Mouse (Mus musculus) hindbrain, embryonic 14.5 days (tissue): ENCODE measurements around the gene Snw1. TPM values are rescaled to one million over a fixed set of nuclear protein-coding genes. Genes with fewer than 3 reads are reported as not detected.

ENCODE experiments used
- ATAC-seq: fragments of 200-750 bp; cut with Nextera tagmentation; 2 replicates; pipeline ENCODE4 v1.8.0; 2017; ENCODE audit warnings: moderate number of reproducible peaks, mild to moderate bottlenecking, moderate TSS enrichment, moderate library complexity; ENCODE audit not compliant: low FRiP score
- DNase-seq: peaks from one replicate; pipeline ENCODE4 v3.0.0-alpha.2; 2015; ENCODE audit warnings: low spot score
- H3K27ac ChIP-seq: fragments of 300-500 bp; sonication (generic); 2 replicates; pipeline ENCODE4 v1.5.1; 2014; ENCODE audit warnings: mild to moderate bottlenecking, moderate library complexity
- H3K27me3 ChIP-seq: fragments of 300-500 bp; sonication (generic); 2 replicates; pipeline ENCODE4 v1.6.1; 2014; ENCODE audit warnings: mild to moderate bottlenecking, low read length, mixed read lengths; ENCODE audit not compliant: control insufficient read depth, insufficient read depth
- H3K36me3 ChIP-seq: fragments of 300-500 bp; sonication (generic); replicated peaks from 2 replicates; pipeline ENCODE4 v1.6.1; 2014; ENCODE audit not compliant: control insufficient read depth, insufficient read depth
- H3K4me1 ChIP-seq: fragments of 300-500 bp; sonication (generic); replicated peaks from 2 replicates; pipeline ENCODE4 v1.6.1; 2014; ENCODE audit warnings: antibody characterized with exemption, low read length, mixed read lengths; ENCODE audit not compliant: control insufficient read depth, insufficient read depth
- H3K4me2 ChIP-seq: fragments of 300-500 bp; sonication (generic); replicated peaks from 2 replicates; pipeline ENCODE4 v1.6.1; 2014; ENCODE audit warnings: mild to moderate bottlenecking, moderate library complexity
- H3K4me3 ChIP-seq: fragments of 300-500 bp; sonication (generic); replicated peaks from 2 replicates; pipeline ENCODE4 v1.5.1; 2014; ENCODE audit warnings: mild to moderate bottlenecking, low read length
- H3K9ac ChIP-seq: fragments of 300-500 bp; sonication (generic); 2 replicates; pipeline ENCODE4 v1.6.1; 2014
- H3K9me3 ChIP-seq: fragments of 300-500 bp; sonication (generic); 2 replicates; pipeline ENCODE4 v1.6.1; 2016; ENCODE audit warnings: low read length; ENCODE audit not compliant: control insufficient read depth
- WGBS: fragments of 180-500 bp; shearing (Covaris S2); extraction: QIAGEN DNeasy Blood & Tissue Kit; methylation state at CpG from one replicate; pipeline ENCODE4 v1.1.7; 2014; 5-methylcytosine and 5-hydroxymethylcytosine counted together
- polyA plus RNA-seq: library from polyadenylated mRNA; unstranded; fragments of >200 nt; fragmentation: Nextera tagmentation; extraction: Ambion mirVana; gene quantifications from 2 replicates; pipeline ENCODE4 v1.2.1, GENCODE M21; 2014

Gene Snw1
- polyA plus RNA-seq, 1 experiment from 2014 or later = 101 TPM

DNA sequence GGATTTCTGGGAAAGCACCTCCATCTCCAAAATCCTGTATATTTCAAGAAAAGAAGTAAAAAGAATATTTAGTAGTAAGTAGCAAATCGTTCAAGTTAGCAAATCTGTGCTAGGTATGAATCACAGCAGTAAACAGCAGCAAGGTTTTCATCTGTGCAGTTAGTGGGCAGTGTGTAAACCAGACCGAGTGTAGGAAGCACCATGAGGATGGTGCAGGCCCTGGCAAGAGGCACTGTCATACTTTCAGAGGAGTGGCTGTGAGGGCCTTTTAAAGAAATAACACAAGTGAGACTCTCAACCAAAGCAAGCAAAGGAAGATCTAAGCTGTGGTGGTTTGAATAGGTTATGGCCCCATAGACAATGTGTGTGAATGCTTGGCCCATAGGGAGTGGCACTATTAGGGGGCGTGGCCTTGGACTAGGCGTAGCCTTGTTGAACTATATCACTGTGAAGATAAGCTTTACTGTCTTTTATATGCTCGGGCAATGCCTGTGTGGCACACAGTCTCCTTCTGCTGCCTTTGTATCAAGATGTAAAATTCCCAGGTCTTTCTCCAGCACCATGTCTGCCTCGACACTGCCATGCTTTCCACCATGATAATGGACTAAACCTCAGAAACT is 7.3 kb downstream of the Snw1 start:
- Histone ChIP-seq H3K4me1 (no peaks in the 10 kb centered on the region), H3K9me3 (no peaks in the 10 kb centered on the region), H3K9ac (no peak overlapping the region), H3K4me3 (no peak overlapping the region), H3K27ac (no peak overlapping the region), H3K27me3 (no peaks in the 10 kb centered on the region), H3K4me2 (no peak overlapping the region), H3K36me3 (peaks cover 72% of the 10 kb centered on the region)
- DNase-seq (no peak), ATAC-seq (no peak)
- WGBS = 94% methylated on average over 6 of the region's 6 CpGs

DNA sequence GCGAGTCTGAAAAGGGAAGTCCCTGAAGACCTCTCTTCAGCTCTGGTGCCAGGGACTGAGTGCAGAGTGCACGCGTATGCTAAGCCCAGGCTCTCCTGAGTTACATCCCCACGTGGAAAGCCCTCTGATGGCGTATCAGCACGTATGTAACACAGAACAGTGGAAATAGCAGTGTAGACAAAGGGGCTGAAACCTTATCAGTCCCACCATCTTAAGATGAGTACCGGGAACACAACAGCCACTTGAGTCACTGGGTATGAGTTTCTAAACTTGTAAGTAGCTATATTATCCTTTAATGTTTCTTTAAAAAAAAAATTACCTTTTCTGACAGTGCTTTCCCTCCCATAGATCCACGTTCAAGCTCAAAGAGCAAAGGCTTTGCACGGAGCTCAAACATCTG is 22.6 kb downstream of the Snw1 start:
- H3K4me1 ChIP-seq = peaks cover 6% of the 10 kb centered on the region
- H3K36me3 ChIP-seq = peaks cover 81% of the 10 kb centered on the region
- H3K9ac ChIP-seq = no peak overlapping the region
- DNase-seq (no peak), ATAC-seq (no peak)
- H3K4me3 ChIP-seq = no peak overlapping the region
- H3K27ac ChIP-seq = no peak overlapping the region
- no peak overlapping the region for H3K4me2 ChIP-seq
- H3K9me3 ChIP-seq = no peaks in the 10 kb centered on the region
- no peaks in the 10 kb centered on the region for H3K27me3 ChIP-seq
- 93% methylated on average over 9 of the region's 9 CpGs for WGBS

DNA sequence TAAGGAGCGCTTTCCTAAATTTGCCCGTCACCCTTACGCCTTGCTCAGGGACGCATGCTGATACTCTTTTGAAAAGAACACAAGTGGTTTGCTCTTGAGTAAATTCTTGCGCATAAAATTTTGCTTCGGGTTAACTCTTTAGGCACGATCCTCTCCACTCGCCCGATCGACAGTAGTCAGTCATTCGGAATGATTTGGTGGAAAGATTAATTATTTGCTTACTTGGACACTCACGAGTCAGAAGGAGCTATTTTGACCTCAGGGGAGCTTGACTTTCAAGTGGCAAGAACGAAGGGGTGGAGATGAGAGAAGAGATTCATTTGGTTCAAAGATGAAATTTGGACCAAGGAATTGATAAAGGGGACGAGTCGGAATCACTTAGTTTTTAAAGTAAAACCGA is 27.9 kb downstream of the Snw1 start:
- H3K27ac ChIP-seq = no peak overlapping the region
- 4% methylated on average over 16 of the region's 16 CpGs for WGBS
- H3K9ac ChIP-seq = peak overlapping the region; percentile 80
- H3K4me3 ChIP-seq = peak overlapping the region; percentile 78
- peak; percentile 42 for DNase-seq
- H3K4me1 ChIP-seq = peaks cover 21% of the 10 kb centered on the region
- peak overlapping the region; percentile 87 for H3K4me2 ChIP-seq
- H3K9me3 ChIP-seq = no peaks in the 10 kb centered on the region
- H3K36me3 ChIP-seq = peaks cover 53% of the 10 kb centered on the region
- ATAC-seq = peak; percentile 1; the same call in 1 of the 2 replicates
- H3K27me3 ChIP-seq = no peaks in the 10 kb centered on the region

DNA sequence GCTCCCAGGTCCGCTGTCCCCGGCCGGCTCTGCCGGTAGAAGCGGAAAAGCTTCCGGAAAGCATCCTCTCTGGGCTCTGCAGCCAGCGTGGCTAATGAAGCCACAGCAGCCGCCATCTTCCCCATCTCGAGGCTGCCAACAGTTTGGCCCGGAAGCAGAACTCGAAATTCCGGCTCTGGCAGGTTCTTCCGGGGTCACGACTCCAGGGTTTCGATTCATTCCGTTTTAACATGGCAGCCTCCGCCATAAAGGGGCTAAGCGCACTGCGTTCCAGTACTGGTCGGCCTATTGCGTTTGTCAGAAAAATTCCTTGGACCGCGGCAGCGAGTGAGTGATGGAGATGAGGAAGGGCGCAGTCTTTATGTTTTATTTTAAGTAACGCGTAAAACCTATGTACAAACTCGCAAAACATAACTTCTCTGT is 28.4 kb downstream of the Snw1 start, which contains the start of the genes Slirp and Alkbh1:
Slirp (plus strand) TSS at position 197 of the 423 bp plus-strand sequence.
Alkbh1 (minus strand) TSS at position 318 of the 423 bp plus-strand sequence.
- Histone ChIP-seq H3K4me2 (peak within 1 kb of the TSS; percentile 87), H3K9ac (peak within 1 kb of the TSS; percentile 80), H3K9me3 (no peaks in the 10 kb centered on the region), H3K4me1 (peaks cover 21% of the 10 kb centered on the region), H3K36me3 (peaks cover 53% of the 10 kb centered on the region), H3K4me3 (peak within 1 kb of the TSS; percentile 78), H3K27me3 (no peaks in the 10 kb centered on the region), H3K27ac (peak within 1 kb of the TSS; percentile 82)
- DNase-seq (peak; percentile 95), ATAC-seq (peak; percentile 92)
- under 1% methylated on average over 28 of the region's 28 CpGs for WGBS

DNA sequence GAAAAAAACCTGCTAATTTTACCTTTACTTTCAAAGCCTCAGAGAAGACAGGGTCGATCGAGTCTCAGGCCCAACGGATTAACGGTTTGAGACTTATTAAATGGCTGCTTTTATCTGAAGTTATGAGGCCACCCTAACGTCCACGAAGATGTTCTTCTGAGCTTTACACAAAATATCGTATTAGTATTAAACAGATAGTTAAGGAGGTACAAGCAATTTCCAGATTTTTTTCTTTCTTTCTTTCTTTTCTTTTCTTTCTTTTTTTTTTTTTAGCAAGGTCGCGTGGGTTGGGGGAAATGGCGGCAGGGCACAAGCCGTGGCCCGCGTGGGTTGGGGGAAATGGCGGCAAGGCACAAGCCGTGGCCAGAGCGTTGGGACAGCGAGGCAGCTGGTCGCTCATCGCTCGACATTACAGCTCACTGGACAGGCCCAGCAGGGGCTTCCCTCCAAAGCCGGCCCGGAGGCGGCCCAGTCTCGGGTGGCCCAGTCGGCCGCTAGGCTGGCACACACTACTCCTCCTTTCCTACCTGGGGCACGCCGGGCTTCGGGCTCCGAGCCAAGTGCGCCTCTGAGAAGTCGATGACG is 28.9 kb downstream of the Snw1 start:
- peak overlapping the region; percentile 80 for H3K9ac ChIP-seq
- peak overlapping the region; percentile 87 for H3K4me2 ChIP-seq
- H3K9me3 ChIP-seq = no peaks in the 10 kb centered on the region
- peaks cover 21% of the 10 kb centered on the region for H3K4me1 ChIP-seq
- WGBS = under 1% methylated on average over 33 of the region's 33 CpGs
- peak overlapping the region; percentile 82 for H3K27ac ChIP-seq
- peaks cover 53% of the 10 kb centered on the region for H3K36me3 ChIP-seq
- peak overlapping the region; percentile 78 for H3K4me3 ChIP-seq
- peak; percentile 27 for DNase-seq
- no peaks in the 10 kb centered on the region for H3K27me3 ChIP-seq
- ATAC-seq = peak; percentile 90

DNA sequence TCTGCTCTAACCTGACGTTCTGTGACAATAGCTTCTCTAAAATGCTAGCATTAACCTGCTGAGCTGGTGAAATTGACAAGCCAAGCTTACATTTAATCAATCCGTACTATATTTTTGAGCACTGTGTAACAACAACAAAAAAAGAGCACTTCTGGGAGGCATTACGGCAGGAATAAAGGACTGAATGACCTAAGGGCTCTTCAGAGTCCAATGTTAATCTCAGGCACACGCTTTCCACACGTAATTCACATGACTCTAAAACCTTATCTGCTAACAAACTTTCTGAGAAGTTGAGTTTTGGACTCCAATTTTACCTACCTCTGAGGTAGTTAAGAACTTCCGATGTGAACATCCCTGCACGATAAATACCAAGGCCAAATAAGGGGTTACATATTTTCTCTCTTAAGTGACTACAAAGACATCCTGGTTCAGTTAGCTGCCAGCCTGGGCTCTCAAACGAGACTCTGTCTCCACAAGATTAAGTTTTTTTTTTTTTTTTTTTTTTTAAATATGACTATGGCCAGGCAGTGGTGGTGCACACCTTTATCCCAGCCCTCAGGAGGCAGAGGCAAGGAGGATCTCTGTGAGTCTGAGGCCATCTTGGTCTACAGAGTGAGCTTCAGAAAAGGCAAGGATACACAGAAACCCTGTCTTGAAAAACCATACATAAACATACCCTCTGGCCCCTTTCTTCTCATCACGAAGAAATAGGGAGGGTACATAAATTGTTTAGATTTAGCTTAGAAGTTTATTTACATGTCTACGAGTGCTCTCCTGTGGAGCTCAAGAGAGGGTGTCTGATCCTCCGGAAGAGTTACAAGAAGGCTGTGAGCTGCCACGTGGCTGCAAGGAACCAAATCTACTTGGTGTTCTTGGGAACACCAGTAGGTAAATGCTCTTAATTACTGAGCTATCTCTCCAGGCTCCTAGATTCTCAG is 29.6 kb downstream of the Snw1 start:
- DNase-seq = no peak
- peaks cover 53% of the 10 kb centered on the region for H3K36me3 ChIP-seq

DNA sequence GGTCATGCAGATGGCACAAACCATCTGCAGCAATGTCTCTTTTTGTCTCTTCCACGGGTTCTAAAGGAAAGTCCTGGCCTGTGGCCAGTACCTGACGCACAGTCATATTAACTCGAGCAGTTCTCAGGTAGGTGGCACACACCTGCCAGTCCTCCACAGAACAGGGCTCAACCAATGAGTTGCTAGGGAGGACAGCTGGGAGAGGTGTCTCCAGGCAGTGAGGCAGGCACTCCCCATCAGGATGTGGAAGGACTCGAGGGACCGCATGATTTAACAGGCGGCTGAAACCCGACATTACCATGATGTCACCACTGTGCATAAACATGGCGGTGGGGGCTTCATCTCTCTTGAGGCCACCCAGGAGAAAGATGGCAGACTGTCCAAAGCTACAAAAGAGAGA is 43.2 kb downstream of the Snw1 start:
- Histone ChIP-seq H3K9me3 (no peaks in the 10 kb centered on the region), H3K27ac (no peak overlapping the region), H3K4me3 (no peak overlapping the region), H3K4me1 (no peaks in the 10 kb centered on the region; the same call in 1 of the 2 replicates), H3K27me3 (no peaks in the 10 kb centered on the region), H3K9ac (no peak overlapping the region), H3K36me3 (peaks cover 86% of the 10 kb centered on the region), H3K4me2 (no peak overlapping the region)
- 86% methylated on average over 8 of the region's 8 CpGs for WGBS
- DNase-seq = no peak
- ATAC-seq = no peak

More for the DNA sequence above, 29.6 kb downstream of the Snw1 start:
- WGBS = 36% methylated on average over 12 of the region's 12 CpGs
- Histone ChIP-seq H3K9ac (peak overlapping the region; percentile 80), H3K4me2 (peak overlapping the region; percentile 87), H3K4me1 (peaks cover 21% of the 10 kb centered on the region), H3K4me3 (peak overlapping the region; percentile 78), H3K27me3 (no peaks in the 10 kb centered on the region), H3K9me3 (no peaks in the 10 kb centered on the region), H3K27ac (no peak overlapping the region)
- ATAC-seq = no peak

DNA sequence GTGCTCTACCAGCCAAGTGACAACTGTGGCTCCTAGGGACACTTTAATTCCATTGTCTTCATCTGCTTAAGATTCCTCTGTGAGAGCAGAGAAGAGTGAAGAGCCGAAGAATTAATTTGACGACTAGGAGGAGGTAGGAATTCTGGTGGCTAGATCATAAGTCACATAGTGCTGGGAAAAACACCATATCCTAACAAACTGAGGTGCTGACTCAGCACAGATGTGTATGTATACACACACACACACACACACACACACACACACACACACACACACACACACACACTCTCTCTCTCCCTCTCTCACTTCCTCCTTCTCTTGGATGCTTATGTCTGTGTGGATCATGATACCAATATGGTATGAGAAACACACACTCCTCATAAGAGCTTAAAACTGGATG is 43.8 kb downstream of the Snw1 start:
- Histone ChIP-seq H3K27me3 (no peaks in the 10 kb centered on the region), H3K4me3 (no peak overlapping the region), H3K9me3 (no peaks in the 10 kb centered on the region), H3K4me1 (no peaks in the 10 kb centered on the region; the same call in 1 of the 2 replicates), H3K36me3 (peaks cover 80% of the 10 kb centered on the region), H3K27ac (no peak overlapping the region), H3K9ac (no peak overlapping the region), H3K4me2 (no peak overlapping the region)
- DNase-seq = no peak
- 92% methylated on average over 2 of the region's 2 CpGs for WGBS
- ATAC-seq = no peak
